8 mouse cellular contexts compared by ENCODE assay signal in genomic region chr14:53741246-53741645, GRCm38 (mm10).
DNase-seq lines count a peak whose midpoint lies in the region; ATAC-seq and TF ChIP-seq lines count a peak whose summit lies in the region.
"Not testable (repeated sequence)": the region's sequence is repeated elsewhere in the genome, so short reads cannot be mapped to it uniquely, and the experiment has no call there.

No protein-coding gene starts in this region.

- ATAC-seq in intestine, postnatal 0 days; lung, postnatal 0 days: not testable (repeated sequence)

- H3K4me1 ChIP-seq in intestine, postnatal 0 days (replicated peaks; ENCODE audit: control insufficient read depth, insufficient read depth, low read length); lung, postnatal 0 days (ENCODE audit: insufficient read depth, low read depth, low read length): not testable (repeated sequence)

- TF ChIP-seq CTCF in intestine, postnatal 0 days (IDR thresholded peaks at IDR 0.05; ENCODE audit: low read depth) = peak; percentile 69
- peak; percentile 71 for TF ChIP-seq CTCF in lung, postnatal 0 days (IDR thresholded peaks at IDR 0.05)

- peak; percentile 5 for DNase-seq in adrenal gland, adult 8-10 months
- peak; percentile 28 for DNase-seq in embryo, embryonic 11 days
- DNase-seq in gastrocnemius, postnatal 10 days = peak; percentile 31
- peak; percentile 4 to 11 for DNase-seq in layer of hippocampus, postnatal 36 days
- DNase-seq in lung, postnatal 0 days (ENCODE audit: low spot score) = peak; percentile 13
- DNase-seq in right cerebral cortex, adult 18-20 months = peak; percentile 19
- peak; percentile 82 for DNase-seq in thymus, postnatal 4 days

- not testable (repeated sequence) for H3K36me3 ChIP-seq in intestine, postnatal 0 days (ENCODE audit: control insufficient read depth, insufficient read depth); lung, postnatal 0 days (ENCODE audit: insufficient read depth, low read length)

- H3K27me3 ChIP-seq in intestine, postnatal 0 days (replicated peaks; ENCODE audit: control insufficient read depth, insufficient read depth, low read length); lung, postnatal 0 days (replicated peaks; ENCODE audit: insufficient read depth, low read length): not testable (repeated sequence)

- H3K9ac ChIP-seq in intestine, postnatal 0 days (ENCODE audit: low read depth, low read length); lung, postnatal 0 days (replicated peaks; ENCODE audit: low read depth): not testable (repeated sequence)

- not testable (repeated sequence) for H3K4me2 ChIP-seq in intestine, postnatal 0 days (replicated peaks; ENCODE audit: low read depth); lung, postnatal 0 days (replicated peaks; ENCODE audit: low read depth, low read length)

- not testable (repeated sequence) for TF ChIP-seq EP300 in lung, postnatal 0 days (IDR thresholded peaks at IDR 0.05)

- not testable (repeated sequence) for H3K27ac ChIP-seq in intestine, postnatal 0 days (ENCODE audit: low read depth, low read length); lung, postnatal 0 days (ENCODE audit: low read length)

- not testable (repeated sequence) for H3K9me3 ChIP-seq in intestine, postnatal 0 days (ENCODE audit: control insufficient read depth); lung, postnatal 0 days (ENCODE audit: low read length)

- WGBS in intestine, postnatal 0 days = 31% methylated on average over 4 of the region's 4 CpGs
- WGBS in lung, postnatal 0 days = 33% methylated on average over 4 of the region's 4 CpGs

- H3K4me3 ChIP-seq in intestine, postnatal 0 days (ENCODE audit: low read depth, low read length); lung, postnatal 0 days (ENCODE audit: low read depth, low read length): not testable (repeated sequence)

Comparison
In these comparisons a context has a peak if more than half of its experiments do, and no peak if none do; other contexts are left out.
1. DNase-seq: peak in every context shown above with its lines; median percentile 82 in thymus, postnatal 4 days; 31 in gastrocnemius, postnatal 10 days; 28 in embryo, embryonic 11 days; 19 in right cerebral cortex, adult 18-20 months; 13 in lung, postnatal 0 days; 8 in layer of hippocampus, postnatal 36 days; 5 in adrenal gland, adult 8-10 months.